Mouse (Mus musculus) lung, postnatal 14 days (tissue): Measurements from ENCODE around the gene Mapkap1.

Source experiments
- DNase-seq: peaks from one replicate; pipeline ENCODE4 v3.0.0; 2021

Gene Mapkap1

GRCm38 (mm10) chr2:34533281-34533680 is 126.7 kb downstream of the Mapkap1 start:
- no peak for DNase-seq

- peak; percentile 15 for DNase-seq
These were observed 128.4 kb downstream of the Mapkap1 start for GRCm38 (mm10) chr2:34534996-34535395.

GRCm38 (mm10) chr2:34537356-34537755 is 130.8 kb downstream of the Mapkap1 start:
- DNase-seq = no peak

GRCm38 (mm10) chr2:34543581-34543980 is 137.0 kb downstream of the Mapkap1 start:
- DNase-seq = no peak

GRCm38 (mm10) chr2:34544021-34544420 is 137.4 kb downstream of the Mapkap1 start:
- DNase-seq = no peak

- no peak for DNase-seq
These were observed 138.2 kb downstream of the Mapkap1 start for GRCm38 (mm10) chr2:34544646-34545395.

- no peak for DNase-seq
These were observed 139.7 kb downstream of the Mapkap1 start for GRCm38 (mm10) chr2:34546176-34546677.

DNA sequence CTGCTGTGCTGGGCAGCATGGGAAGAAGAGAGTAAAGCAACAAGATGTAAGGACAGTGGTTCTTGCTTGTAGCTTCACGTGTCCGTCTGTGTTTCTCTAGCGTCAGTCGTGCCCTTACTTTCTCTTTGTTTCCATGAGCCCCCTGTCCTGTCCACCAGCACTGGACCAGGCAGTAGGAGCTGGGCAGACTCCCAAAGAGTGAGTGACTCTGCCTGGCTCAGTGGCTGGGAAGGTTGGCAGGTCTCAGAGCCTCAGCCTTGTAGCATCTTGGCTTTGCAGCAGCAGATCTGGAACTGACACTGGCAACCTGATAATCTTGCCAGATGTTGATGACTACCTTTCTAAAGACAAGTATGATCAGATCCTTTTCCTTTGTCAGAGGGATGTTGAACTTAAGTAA is 140.9 kb downstream of the Mapkap1 start:
- no peak for DNase-seq

DNA sequence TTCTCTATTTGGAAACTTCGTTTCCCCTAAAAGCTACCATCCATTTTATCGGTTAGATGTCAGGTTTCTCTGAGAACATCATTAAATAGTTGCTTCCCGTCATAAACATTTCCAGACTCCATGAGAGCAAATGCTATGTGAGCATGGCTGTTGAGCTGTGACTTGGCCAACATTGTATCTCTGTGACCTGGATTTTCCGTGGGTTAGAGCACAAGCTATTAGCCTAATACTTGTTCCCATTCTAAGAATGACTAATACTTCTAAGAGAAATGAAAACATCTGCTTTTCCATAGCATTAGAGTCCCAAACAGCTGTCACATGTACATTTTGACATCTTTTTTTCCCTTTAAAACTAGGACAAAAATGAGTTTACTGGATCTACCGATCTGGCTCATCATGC is 142.4 kb downstream of the Mapkap1 start:
- no peak for DNase-seq

GRCm38 (mm10) chr2:34549469-34549868 is 142.9 kb downstream of the Mapkap1 start:
- no peak for DNase-seq

GRCm38 (mm10) chr2:34552772-34553171 is 146.2 kb downstream of the Mapkap1 start:
- no peak for DNase-seq

DNA sequence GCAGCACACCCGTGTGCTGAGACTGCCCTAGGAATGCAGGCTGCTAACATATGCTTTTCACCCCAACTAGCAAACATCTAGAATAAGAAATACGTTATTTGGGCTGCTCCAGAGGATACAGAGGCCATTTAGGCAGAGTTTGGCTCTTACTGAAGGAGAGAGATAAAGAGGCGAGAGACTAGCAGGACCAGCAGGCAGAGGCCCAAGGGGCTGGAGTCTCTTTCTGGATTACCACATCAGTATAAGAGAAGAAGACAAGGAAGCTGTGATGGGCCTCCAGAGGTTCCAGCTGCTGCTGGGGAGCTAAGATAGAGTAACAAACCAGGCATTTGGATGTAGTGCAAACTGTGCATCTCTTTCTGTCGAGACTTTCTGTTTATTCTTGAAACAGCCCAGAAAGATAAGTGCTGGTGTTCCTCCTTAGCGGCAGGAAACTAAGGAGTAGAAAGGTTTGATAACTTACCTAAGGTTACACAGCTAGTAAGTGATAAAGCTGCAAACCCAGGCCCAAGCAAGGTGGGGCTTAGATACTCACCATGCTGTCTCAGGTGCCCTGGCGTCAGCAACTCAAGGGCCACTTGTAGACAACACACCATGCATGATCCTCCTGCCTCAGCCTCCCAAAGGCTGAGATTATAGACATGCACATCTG is 147.1 kb downstream of the Mapkap1 start:
- DNase-seq = no peak

- DNase-seq = no peak
These were observed 153.6 kb downstream of the Mapkap1 start for GRCm38 (mm10) chr2:34560146-34560545.

DNA sequence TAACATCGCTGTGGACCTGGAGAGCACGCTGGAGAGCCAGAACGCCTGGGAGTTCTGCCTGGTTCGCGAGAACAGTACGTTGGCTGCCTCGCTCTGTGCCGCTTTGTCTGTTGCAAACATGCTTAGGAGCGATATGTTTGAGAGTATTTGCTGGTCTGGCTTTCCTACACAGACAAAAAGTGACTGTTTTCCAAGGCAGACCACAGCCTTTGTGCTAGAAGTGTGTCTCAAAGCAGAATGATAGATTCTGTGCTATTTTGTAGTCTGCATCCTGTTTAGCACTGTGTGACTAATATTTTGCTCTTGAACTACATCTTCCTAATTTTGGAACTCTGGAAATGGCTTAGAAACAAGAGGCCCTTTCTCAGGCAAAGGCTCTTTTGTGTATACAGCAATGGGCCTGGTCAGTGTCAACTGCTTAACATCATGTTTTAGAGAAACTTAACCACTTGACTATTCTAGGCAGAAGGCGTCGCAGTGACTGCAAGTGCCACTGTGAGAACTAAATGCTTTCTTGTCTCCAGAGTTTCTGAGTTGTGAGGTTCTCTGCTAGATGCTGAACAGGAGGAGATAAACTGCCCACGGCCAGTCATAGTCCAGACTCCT is 156.6 kb downstream of the Mapkap1 start:
- DNase-seq = no peak

- no peak for DNase-seq
These were observed 157.3 kb downstream of the Mapkap1 start for GRCm38 (mm10) chr2:34563865-34564264.

- DNase-seq = no peak
These were observed 159.6 kb downstream of the Mapkap1 start for GRCm38 (mm10) chr2:34566146-34566545.

DNA sequence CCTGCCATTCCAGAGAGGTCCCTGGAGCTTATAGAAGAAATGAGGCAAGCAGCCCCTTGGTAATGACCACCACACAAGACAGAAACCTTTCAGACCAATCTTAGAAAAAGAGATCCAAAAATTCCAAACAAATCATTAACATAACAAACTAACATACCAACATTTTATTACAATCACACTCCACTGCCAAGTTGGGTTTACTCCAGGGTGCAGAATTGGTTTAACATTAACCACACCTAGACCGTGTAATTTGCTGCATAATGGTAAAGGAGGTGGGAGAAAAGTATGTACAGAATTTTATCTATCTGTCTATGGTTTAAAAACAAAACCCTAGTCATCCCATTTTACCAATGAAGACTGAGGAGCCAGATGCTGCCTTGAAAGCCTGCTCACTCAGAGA is 160.0 kb downstream of the Mapkap1 start:
- no peak for DNase-seq

GRCm38 (mm10) chr2:34569131-34569530 is 162.6 kb downstream of the Mapkap1 start:
- peak; percentile 14 for DNase-seq

GRCm38 (mm10) chr2:34570378-34570777 is 163.8 kb downstream of the Mapkap1 start:
- no peak for DNase-seq

DNA sequence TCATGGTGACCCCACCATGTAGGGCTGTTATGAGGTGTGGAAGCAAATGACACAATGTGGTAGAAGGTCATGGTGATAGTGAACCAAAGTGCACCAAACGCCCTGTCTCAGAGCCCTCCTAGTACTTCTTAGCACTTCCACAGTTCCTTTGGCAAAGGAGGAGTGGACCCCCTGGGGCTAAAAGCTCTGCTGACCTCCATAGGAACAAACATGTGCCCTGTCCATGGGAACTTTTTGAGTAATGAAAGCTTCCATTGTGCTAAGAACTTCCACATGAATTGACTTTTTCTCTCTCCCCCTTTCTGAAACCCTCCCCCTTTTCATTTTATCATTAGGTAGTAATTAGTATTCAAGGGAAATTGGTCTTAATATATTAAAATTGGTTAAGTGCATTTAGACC is 164.5 kb downstream of the Mapkap1 start:
- no peak for DNase-seq

GRCm38 (mm10) chr2:34573073-34573472 is 166.5 kb downstream of the Mapkap1 start:
- DNase-seq = no peak

GRCm38 (mm10) chr2:34588546-34588945 is 182.0 kb downstream of the Mapkap1 start:
- DNase-seq = peak; percentile 6

DNA sequence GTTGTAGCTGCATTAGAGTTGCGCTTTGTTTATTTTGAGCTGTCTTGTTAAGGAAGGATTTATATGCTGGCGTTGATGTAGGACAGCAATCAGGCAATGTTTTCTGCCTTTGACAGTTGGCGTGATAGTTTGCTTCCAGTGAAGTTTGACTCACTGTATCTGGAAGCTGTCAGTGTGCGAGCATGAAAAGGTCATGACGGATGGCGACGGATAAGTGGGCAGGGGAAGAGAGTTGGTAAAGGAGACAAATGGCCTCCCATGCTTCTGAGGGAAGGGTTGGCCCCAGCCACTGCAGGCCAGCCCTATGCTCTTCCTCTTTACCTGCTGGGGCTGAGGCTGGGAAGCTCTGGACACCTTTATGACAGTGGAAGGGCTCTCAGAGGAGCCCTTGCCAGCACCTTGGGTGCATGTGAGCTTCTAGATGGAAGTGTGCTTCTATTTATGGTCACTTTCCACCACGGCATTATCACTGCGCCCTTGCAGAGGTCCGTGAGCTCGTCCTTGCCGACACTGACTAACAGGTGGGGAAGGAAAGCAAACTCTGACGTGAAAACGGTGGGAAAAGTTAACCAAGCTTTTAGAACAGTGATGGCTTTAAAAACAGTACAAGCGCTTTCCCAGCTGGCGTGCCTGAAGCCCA is 185.3 kb downstream of the Mapkap1 start:
- DNase-seq = no peak
